Mouse (Mus musculus) embryo, embryonic 9.5 days (tissue): ENCODE measurements around the gene Styk1.

ENCODE experiments used
- DNase-seq: peaks from one replicate; pipeline ENCODE4 v3.0.0-alpha.2; 2017; ENCODE audit errors: extremely low spot score

Styk1 gene

GRCm38 (mm10) chr6:131369866-131370616 is 16.6 kb upstream of the Styk1 start:
- no peak for DNase-seq

DNA sequence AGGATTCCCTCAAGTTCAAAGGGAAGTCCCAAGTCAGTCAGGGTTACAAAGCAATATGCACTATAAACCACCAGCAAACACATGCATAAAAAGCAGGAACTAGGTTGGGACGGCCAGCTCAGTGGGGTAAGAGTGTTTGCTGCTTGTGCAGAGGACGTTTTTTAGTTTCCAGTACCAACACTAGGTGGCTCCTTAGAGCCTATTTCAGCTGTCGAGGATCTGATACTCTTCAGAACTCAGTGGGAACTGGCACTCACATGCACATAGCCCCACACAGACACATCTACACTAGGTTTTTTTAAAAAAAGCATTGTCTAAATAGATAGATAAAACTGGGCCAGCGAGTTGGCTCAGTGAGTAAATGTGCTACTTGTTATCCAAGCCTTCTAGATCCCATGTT is 13.7 kb upstream of the Styk1 start:
- DNase-seq, result no peak

DNA sequence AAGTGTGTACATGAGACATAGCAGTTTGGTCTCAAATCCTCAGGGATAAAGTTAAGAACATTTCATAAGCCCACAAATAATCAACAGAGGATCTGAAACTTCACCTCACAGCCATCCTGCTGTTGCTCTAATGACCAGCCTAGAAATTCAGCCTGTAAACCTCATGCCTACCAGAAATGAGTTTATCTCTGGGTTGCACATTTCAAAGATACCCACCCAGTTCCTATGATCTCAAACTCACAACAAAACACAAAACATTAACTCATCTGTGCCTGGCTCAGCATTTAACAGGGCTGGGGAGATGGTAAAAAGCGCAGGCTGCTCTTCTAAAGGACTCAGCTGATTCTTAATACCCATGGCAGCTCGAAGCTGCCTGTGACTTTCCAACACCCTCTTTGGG is 11.0 kb upstream of the Styk1 start:
- DNase-seq, result no peak

- DNase-seq, result no peak
These were observed 9.8 kb upstream of the Styk1 start for GRCm38 (mm10) chr6:131362987-131363765.

DNA sequence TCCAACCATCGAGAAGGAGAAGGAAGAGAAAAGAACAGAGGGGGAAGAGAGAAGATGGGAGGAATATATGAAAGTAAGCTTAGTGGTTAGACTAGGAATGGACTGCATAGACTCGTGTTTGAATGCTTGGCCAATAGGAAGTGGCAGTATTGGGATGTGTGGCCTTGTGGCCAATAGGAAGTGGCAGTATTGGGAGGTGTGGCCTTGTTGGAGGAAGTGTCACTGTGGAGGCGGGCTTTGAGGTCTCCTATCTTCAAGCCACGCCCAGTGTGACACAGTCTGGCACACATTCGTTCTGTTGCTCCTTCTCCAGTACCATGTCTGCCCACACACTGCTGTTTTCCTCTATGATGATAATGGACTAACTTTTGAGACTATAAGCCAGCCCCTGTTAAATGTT is 7.3 kb upstream of the Styk1 start:
- DNase-seq, result no peak

- DNase-seq, result no peak
These were observed 6.1 kb upstream of the Styk1 start for GRCm38 (mm10) chr6:131359543-131359942.

DNA sequence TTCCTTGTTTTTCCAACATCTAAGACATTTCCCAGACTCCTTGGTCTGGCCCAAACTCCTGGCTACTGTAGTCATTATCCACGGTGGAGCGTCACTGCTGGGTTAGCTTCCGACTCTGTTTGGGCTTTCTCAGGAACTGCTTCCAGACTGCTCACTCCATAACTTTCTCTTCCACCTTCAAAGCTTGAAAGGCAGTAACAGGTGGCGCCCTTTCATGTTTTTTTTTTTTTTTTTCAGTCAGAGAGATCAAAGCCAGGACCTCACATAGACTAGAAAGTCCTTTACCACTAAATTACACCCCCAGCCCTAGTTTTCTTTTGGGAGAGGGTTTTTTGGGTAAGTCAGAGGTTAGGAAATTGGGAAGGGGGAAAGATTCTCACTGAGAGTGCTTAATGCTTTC is 1.5 kb upstream of the Styk1 start:
- no peak for DNase-seq

GRCm38 (mm10) chr6:131347026-131347425 is 6.4 kb downstream of the Styk1 start:
- no peak for DNase-seq

- no peak for DNase-seq
These were observed 9.1 kb downstream of the Styk1 start for GRCm38 (mm10) chr6:131344346-131344745.

GRCm38 (mm10) chr6:131340082-131340481 is 13.3 kb downstream of the Styk1 start:
- no peak for DNase-seq

DNA sequence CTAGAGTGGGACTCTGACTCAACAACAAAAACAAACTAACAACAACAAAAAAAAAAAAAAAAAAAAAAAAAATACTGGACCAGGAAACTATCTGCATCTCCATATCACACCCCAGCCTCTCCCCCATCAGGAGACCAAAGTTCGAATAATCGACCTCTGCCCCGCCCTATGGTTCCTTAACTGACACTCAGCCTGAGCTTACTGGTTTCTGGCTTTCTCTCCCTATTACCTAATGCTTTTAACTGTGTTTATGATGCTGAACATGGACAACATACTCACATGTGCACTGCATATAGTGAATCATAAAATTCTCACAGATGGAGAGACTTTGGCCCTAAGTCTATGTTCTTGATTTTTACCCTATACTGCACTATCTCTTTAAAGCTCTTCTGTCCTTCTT is 14.1 kb downstream of the Styk1 start:
- no peak for DNase-seq

DNA sequence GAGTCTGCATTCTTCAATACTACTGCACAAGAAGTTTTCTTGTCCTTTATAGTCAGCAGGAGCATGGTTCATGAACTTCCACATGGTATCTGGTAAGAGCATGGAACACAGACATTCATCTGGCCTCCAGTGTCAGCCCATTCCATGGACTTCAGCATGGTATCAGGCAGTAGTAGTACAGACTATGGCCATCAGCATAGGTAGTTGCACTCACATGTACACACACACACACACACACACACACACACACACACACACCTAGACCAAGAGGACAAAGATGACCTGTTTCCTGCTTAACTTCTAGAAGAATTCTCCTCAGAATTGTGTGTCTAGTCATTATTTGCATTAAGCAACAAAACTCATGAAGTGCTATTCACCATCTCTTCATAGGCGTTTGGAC is 14.6 kb downstream of the Styk1 start:
- DNase-seq, result no peak

- DNase-seq, result no peak
These were observed 26.3 kb downstream of the Styk1 start for GRCm38 (mm10) chr6:131327076-131327475.

- no peak for DNase-seq
These were observed 31.4 kb downstream of the Styk1 start for GRCm38 (mm10) chr6:131321854-131322639.

DNA sequence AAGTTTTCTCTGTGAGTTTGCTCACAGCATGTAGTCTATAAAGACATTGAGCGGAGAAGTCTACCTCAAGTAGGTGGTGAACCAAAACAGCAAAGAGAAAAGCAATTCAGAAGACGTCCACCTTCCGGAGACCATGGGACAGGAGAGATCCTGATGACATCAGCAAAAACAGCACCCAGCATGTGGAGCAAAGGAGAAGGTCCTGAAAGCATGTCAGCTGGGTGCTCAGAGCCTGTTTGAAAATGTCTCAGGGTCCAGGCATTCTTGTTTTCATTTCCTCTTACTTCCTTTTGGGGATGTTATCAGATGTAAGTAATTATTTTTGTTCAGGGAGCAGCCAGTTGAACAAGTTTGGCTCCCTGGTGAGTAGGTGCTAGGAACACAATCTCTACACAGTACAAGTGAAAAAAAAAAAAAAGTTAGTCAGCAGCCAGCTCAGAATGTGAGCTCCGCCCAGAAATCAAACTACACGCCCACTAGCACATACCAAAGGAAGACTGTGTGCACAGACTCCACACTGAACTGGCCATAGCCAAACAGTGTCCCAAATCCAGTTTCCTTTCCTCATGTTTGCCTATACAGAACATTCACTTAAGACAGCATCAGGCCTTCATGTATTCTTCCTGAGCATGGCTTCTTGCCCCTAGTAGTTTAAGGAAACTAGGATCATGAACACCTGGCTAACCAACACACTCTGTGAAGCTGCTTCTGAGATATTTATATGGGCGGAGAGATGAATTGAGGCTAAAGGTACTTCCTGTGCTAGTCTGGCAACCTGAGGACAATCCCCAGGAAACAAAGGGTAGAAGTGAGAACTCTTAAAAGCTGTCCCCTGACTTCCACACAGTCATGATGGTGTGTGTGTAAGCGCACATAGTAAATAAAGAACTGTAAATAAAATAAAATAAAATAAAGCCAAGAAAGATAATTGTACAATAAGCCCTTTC is 37.0 kb downstream of the Styk1 start:
- no peak for DNase-seq

GRCm38 (mm10) chr6:131308031-131308430 is 45.4 kb downstream of the Styk1 start:
- no peak for DNase-seq

- no peak for DNase-seq
These were observed 48.6 kb downstream of the Styk1 start for GRCm38 (mm10) chr6:131304776-131305175.

- DNase-seq, result no peak
These were observed 54.9 kb downstream of the Styk1 start for GRCm38 (mm10) chr6:131298531-131298930.

GRCm38 (mm10) chr6:131294435-131295112 is 58.8 kb downstream of the Styk1 start:
- DNase-seq, result no peak

GRCm38 (mm10) chr6:131293916-131294315 is 59.5 kb downstream of the Styk1 start:
- DNase-seq, result no peak
